Mouse (Mus musculus) megakaryocyte, embryonic 14.5 days (primary cell): Measurements from ENCODE around the gene Ppdpf. TPM values are rescaled to one million over a fixed set of nuclear protein-coding genes. Genes with fewer than 3 reads are reported as not detected.

ENCODE experiments used
- H3K27me3 ChIP-seq: replicated peaks from 2 replicates; pipeline ENCODE3; 2012; ENCODE audit warnings: inconsistent platforms
- H3K36me3 ChIP-seq: replicated peaks from 2 replicates; pipeline ENCODE3; 2012; ENCODE audit warnings: low read length, inconsistent platforms, mixed read lengths
- H3K4me1 ChIP-seq: 2 replicates; pipeline ENCODE4 v1.6.1; 2012; ENCODE audit warnings: inconsistent platforms
- H3K4me3 ChIP-seq: replicated peaks from 2 replicates; pipeline ENCODE3; 2012; ENCODE audit warnings: moderate library complexity, mild to moderate bottlenecking, inconsistent platforms
- H3K9me3 ChIP-seq: 2 replicates; pipeline ENCODE4 v1.6.1; 2012; ENCODE audit warnings: inconsistent platforms
- FLI1 ChIP-seq: IDR thresholded peaks from 2 replicates; pipeline ENCODE4 v1.6.1; 2012; ENCODE audit warnings: low read length, inconsistent platforms, mixed read lengths
- GATA1 ChIP-seq: IDR thresholded peaks from 3 replicates; pipeline ENCODE4 v1.6.1; 2012; ENCODE audit warnings: mixed read lengths, low read length, inconsistent platforms, borderline replicate concordance
- polyA plus RNA-seq: library from polyadenylated mRNA; stranded (reverse); fragments of >175 nt; gene quantifications from 2 replicates; pipeline ENCODE4 v1.2.3, GENCODE M21; 2012; ENCODE audit warnings: low replicate concordance; ENCODE audit not compliant: insufficient read depth

Ppdpf gene
- polyA plus RNA-seq, 1 experiment, result 257 TPM

GRCm38 (mm10) chr2:181158471-181158870 lies 28.6 kb upstream of the Ppdpf start:
- Histone ChIP-seq H3K36me3 (no peaks in the 10 kb centered on the region), H3K4me3 (no peak overlapping the region), H3K9me3 (peaks cover 2% of the 10 kb centered on the region; the same call in 1 of the 2 replicates), H3K27me3 (peaks cover 76% of the 10 kb centered on the region), H3K4me1 (peaks cover 29% of the 10 kb centered on the region)
- TF ChIP-seq GATA1, result no peak
- no peak for TF ChIP-seq FLI1

- Histone ChIP-seq H3K4me3 (no peak overlapping the region), H3K9me3 (peaks cover 5% of the 10 kb centered on the region; the same call in 1 of the 2 replicates), H3K4me1 (peaks cover 29% of the 10 kb centered on the region), H3K27me3 (peaks cover 73% of the 10 kb centered on the region), H3K36me3 (no peaks in the 10 kb centered on the region)
- TF ChIP-seq FLI1, result no peak
- TF ChIP-seq GATA1, result no peak
Measured at GRCm38 (mm10) chr2:181159091-181159514, 27.9 kb upstream of the Ppdpf start.

- peaks cover 29% of the 10 kb centered on the region for H3K4me1 ChIP-seq
- H3K27me3 ChIP-seq, result peaks cover 68% of the 10 kb centered on the region
- H3K4me3 ChIP-seq, result no peak overlapping the region
- H3K36me3 ChIP-seq, result no peaks in the 10 kb centered on the region
- peaks cover 5% of the 10 kb centered on the region; the same call in 1 of the 2 replicates for H3K9me3 ChIP-seq
- TF ChIP-seq GATA1, result no peak
- TF ChIP-seq FLI1, result no peak
Measured at GRCm38 (mm10) chr2:181159771-181160170, 27.3 kb upstream of the Ppdpf start.

- no peaks in the 10 kb centered on the region for H3K36me3 ChIP-seq
- no peak for TF ChIP-seq FLI1
- TF ChIP-seq GATA1, result no peak
- peaks cover 29% of the 10 kb centered on the region for H3K4me1 ChIP-seq
- H3K4me3 ChIP-seq, result no peak overlapping the region
- H3K9me3 ChIP-seq, result peaks cover 5% of the 10 kb centered on the region; the same call in 1 of the 2 replicates
- peaks cover 64% of the 10 kb centered on the region for H3K27me3 ChIP-seq
Measured at GRCm38 (mm10) chr2:181160821-181161220, 26.2 kb upstream of the Ppdpf start.

GRCm38 (mm10) chr2:181166469-181166868 lies 20.6 kb upstream of the Ppdpf start:
- Histone ChIP-seq H3K4me1 (no peaks in the 10 kb centered on the region), H3K9me3 (peaks cover 18% of the 10 kb centered on the region; the same call in 1 of the 2 replicates), H3K4me3 (no peak overlapping the region), H3K36me3 (no peaks in the 10 kb centered on the region), H3K27me3 (peaks cover 36% of the 10 kb centered on the region)
- TF ChIP-seq FLI1, result no peak
- no peak for TF ChIP-seq GATA1

GRCm38 (mm10) chr2:181174646-181175045 lies 12.4 kb upstream of the Ppdpf start:
- peaks cover 16% of the 10 kb centered on the region for H3K27me3 ChIP-seq
- H3K9me3 ChIP-seq, result peaks cover 2% of the 10 kb centered on the region; the same call in 1 of the 2 replicates
- no peaks in the 10 kb centered on the region for H3K4me1 ChIP-seq
- TF ChIP-seq GATA1 (no peak), FLI1 (no peak)
- H3K36me3 ChIP-seq, result no peaks in the 10 kb centered on the region
- no peak overlapping the region for H3K4me3 ChIP-seq

- H3K9me3 ChIP-seq, result no peaks in the 10 kb centered on the region
- H3K27me3 ChIP-seq, result peaks cover 33% of the 10 kb centered on the region
- H3K4me1 ChIP-seq, result no peaks in the 10 kb centered on the region
- TF ChIP-seq GATA1 (no peak), FLI1 (no peak)
- no peak overlapping the region for H3K4me3 ChIP-seq
- H3K36me3 ChIP-seq, result no peaks in the 10 kb centered on the region
Measured at GRCm38 (mm10) chr2:181178015-181178414, 9.0 kb upstream of the Ppdpf start.

- no peaks in the 10 kb centered on the region for H3K36me3 ChIP-seq
- no peaks in the 10 kb centered on the region for H3K4me1 ChIP-seq
- H3K4me3 ChIP-seq, result no peak overlapping the region
- H3K27me3 ChIP-seq, result peaks cover 35% of the 10 kb centered on the region
- no peaks in the 10 kb centered on the region for H3K9me3 ChIP-seq
- no peak for TF ChIP-seq GATA1
- no peak for TF ChIP-seq FLI1
Measured at GRCm38 (mm10) chr2:181178471-181178870, 8.6 kb upstream of the Ppdpf start.

GRCm38 (mm10) chr2:181180898-181181297 lies 6.1 kb upstream of the Ppdpf start:
- Histone ChIP-seq H3K27me3 (peaks cover 54% of the 10 kb centered on the region), H3K36me3 (no peaks in the 10 kb centered on the region), H3K9me3 (no peaks in the 10 kb centered on the region), H3K4me1 (no peaks in the 10 kb centered on the region; the same call in 1 of the 2 replicates), H3K4me3 (no peak overlapping the region)
- no peak for TF ChIP-seq GATA1
- no peak for TF ChIP-seq FLI1

- Histone ChIP-seq H3K36me3 (peaks cover 13% of the 10 kb centered on the region), H3K4me1 (peaks cover 32% of the 10 kb centered on the region), H3K9me3 (no peaks in the 10 kb centered on the region), H3K4me3 (peak overlapping the region; percentile 94), H3K27me3 (peaks cover 33% of the 10 kb centered on the region)
- no peak for TF ChIP-seq FLI1
- TF ChIP-seq GATA1, result no peak
Measured at GRCm38 (mm10) chr2:181186635-181187034, 412 bp upstream of the Ppdpf start.

GRCm38 (mm10) chr2:181188681-181189080 lies 1.6 kb downstream of the Ppdpf start:
- no peaks in the 10 kb centered on the region for H3K9me3 ChIP-seq
- peaks cover 13% of the 10 kb centered on the region for H3K36me3 ChIP-seq
- peaks cover 32% of the 10 kb centered on the region for H3K4me1 ChIP-seq
- peak overlapping the region; percentile 80 for H3K4me3 ChIP-seq
- TF ChIP-seq FLI1, result no peak
- TF ChIP-seq GATA1, result no peak
- peaks cover 23% of the 10 kb centered on the region for H3K27me3 ChIP-seq
